Mouse (Mus musculus) cerebellum, adult 2 months (tissue): ENCODE measurements at regions not wholly inside any gene's neighbourhood (a gene's known extent, or its start where the extent isn't known, plus 50 kb on each side); places are given as distances from the start of the nearest gene placed in this dataset.

ENCODE experiments used
- DNase-seq, 2 experiments: peaks; one replicate each; pipeline ENCODE4 v3.0.0; 2021
- H3K27ac ChIP-seq: fragments of 200-500 bp; 2 replicates; pipeline ENCODE4 v1.5.1; 2012; ENCODE audit warnings: low read length, control low read depth, inconsistent platforms; ENCODE audit not compliant: insufficient read depth
- H3K27me3 ChIP-seq: fragments of 200-500 bp; 2 replicates; pipeline ENCODE4 v1.6.1; 2012; ENCODE audit warnings: inconsistent platforms, mild to moderate bottlenecking, low read length, moderate library complexity; ENCODE audit not compliant: control insufficient read depth, insufficient read depth
- H3K4me1 ChIP-seq: fragments of 200-500 bp; 2 replicates; pipeline ENCODE4 v1.6.1; 2011; ENCODE audit warnings: low read length; ENCODE audit not compliant: control insufficient read depth, insufficient read depth
- H3K4me3 ChIP-seq: fragments of 200-500 bp; replicated peaks from 2 replicates; pipeline ENCODE3; 2011; ENCODE audit warnings: mild to moderate bottlenecking, low read depth, low read length, control low read depth; ENCODE audit not compliant: insufficient read depth
- CTCF ChIP-seq: fragments of 200-500 bp; IDR thresholded peaks from 2 replicates; pipeline ENCODE4 v1.5.1; 2011; ENCODE audit warnings: low read depth, mild to moderate bottlenecking, control low read depth, low read length, moderate library complexity, borderline replicate concordance; ENCODE audit not compliant: insufficient read depth
- POLR2A ChIP-seq: fragments of 200-500 bp; IDR thresholded peaks from 2 replicates; pipeline ENCODE4 v1.6.1; 2011; ENCODE audit warnings: low read length, control low read depth, borderline replicate concordance; ENCODE audit not compliant: insufficient read depth
- WGBS: fragments of 180-500 bp; shearing (Covaris S2); methylation state at CpG from one replicate; pipeline ENCODE4 v1.1.7; 2018; 5-methylcytosine and 5-hydroxymethylcytosine counted together

DNA sequence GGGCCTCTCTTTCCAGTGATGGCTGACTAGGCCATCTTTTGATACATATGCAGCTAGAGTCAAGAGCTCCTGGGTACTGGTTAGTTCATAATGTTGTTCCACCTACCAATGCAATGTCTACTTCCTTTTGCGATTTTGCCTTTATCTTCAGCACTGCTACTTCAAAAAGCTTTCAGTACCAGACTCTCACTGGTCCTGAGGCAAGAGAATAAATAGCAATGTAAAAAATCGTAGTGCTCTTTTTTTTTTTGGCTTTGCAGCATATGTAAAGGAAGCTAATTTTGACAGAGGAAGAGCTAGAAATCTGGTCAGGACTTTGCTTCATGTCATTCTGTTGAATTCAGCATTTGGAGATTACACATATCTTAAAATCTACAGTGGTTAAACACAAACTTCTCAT is 291.0 kb upstream of the Crygf start:
- Histone ChIP-seq H3K4me1 (no peaks in the 10 kb centered on the region), H3K27me3 (no peaks in the 10 kb centered on the region), H3K4me3 (no peak overlapping the region), H3K27ac (no peak overlapping the region)
- 89% methylated on average over 2 of the region's 2 CpGs for WGBS
- TF ChIP-seq POLR2A (no peak), CTCF (no peak)
- no peak for DNase-seq

DNA sequence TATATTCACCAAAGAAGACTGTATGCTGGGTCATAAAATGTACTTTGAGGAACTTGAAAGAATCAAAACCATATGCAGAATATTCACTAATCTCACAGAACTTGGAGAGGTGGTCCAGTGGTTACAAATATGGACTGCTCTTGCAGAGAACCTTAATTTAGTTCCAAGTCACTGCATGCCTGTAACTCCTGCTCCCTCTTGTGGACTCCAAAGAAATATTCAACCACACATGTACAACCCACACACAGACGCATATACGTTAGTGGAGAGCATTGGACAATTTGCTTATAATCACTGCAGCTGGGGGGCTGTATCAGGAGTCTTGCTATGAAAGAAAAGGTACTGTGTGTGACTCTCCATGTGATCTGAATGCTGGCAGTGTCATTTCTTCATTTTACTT is 271.9 kb upstream of the Crygf start:
- WGBS: 75% methylated on average over 2 of the region's 2 CpGs
- Histone ChIP-seq H3K4me1 (no peaks in the 10 kb centered on the region), H3K27ac (no peak overlapping the region), H3K27me3 (no peaks in the 10 kb centered on the region), H3K4me3 (no peak overlapping the region)
- TF ChIP-seq CTCF (peak; percentile 23; the same call in 1 of the 2 replicates), POLR2A (no peak)
- DNase-seq: peak in 1 of 2 experiments; percentile 9

DNA sequence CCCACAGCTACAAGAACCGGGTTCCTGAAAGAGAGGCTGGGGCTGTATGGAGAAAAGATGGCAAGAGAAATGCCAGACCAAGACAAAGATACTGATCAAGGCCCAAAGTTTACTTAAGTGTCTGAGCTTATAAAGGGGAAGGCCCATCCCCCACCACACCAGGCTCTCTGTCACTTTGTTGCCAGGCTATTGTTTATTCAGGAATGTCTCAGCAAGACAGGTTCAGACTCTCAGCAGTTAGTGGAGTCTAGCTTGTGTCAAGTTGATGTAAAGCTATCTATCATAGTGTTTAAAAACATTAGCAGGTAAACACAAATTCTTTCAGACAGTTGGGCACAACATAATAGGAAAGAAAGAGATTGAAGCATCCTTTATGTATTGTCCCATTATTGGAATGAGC is 244.4 kb upstream of the Crygf start:
- no peaks in the 10 kb centered on the region for H3K4me1 ChIP-seq
- H3K27ac ChIP-seq: no peak overlapping the region
- DNase-seq: no peak
- WGBS: 29% methylated on average over 1 of the region's 1 CpGs
- H3K4me3 ChIP-seq: no peak overlapping the region
- TF ChIP-seq CTCF: no peak
- no peak for TF ChIP-seq POLR2A
- no peaks in the 10 kb centered on the region for H3K27me3 ChIP-seq

DNA sequence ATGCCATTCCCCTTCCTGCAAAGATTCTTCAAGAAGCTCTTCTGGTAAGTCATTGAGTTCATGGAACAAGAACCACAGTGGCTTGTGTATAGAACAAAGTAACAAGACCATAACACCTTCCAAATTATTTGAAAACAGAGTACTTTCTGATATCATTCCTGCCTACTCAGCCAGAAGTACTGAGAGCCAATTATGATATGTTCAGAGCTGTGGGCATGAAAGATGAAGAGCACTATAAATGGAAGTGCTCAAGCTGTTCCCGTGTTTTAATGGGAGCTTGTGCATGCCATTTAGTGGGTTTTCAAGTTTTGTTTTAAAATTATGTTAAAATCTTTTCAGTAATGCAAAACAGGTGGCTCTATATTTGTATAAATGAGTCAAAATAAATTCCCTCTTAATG is 239.0 kb upstream of the Crygf start:
- Histone ChIP-seq H3K27me3 (no peaks in the 10 kb centered on the region), H3K4me1 (no peaks in the 10 kb centered on the region), H3K4me3 (no peak overlapping the region), H3K27ac (no peak overlapping the region)
- no peak for DNase-seq
- WGBS: 86% methylated on average over 1 of the region's 1 CpGs
- TF ChIP-seq POLR2A (no peak), CTCF (no peak)

- DNase-seq: no peak
- no peak overlapping the region for H3K27ac ChIP-seq
- no peak for TF ChIP-seq CTCF
- no peak for TF ChIP-seq POLR2A
- no peaks in the 10 kb centered on the region for H3K27me3 ChIP-seq
- no peaks in the 10 kb centered on the region for H3K4me1 ChIP-seq
- H3K4me3 ChIP-seq: no peak overlapping the region
- WGBS: 78% methylated on average over 3 of the region's 3 CpGs
Observed at GRCm38 (mm10) chr1:65730262-65730661, 196.1 kb upstream of the Crygf start.

DNA sequence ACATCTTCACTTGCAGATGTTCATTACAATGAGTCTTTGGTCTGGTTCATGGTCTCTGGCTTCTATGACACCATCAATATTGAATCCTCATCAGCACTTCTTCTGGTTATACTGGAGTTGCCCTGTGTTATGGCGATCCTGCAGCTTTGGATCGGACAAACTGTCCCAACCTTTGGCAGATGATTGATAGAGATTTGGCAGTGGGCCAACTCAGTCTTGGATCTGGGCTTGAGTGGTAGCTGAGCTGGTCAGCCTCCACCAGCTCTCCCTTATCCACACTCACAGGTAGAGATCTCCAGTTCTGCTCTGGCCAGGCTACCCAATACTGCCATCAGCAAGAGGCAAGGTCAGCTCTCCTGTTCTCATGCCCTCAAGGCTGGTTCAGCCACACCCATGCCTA is 168.4 kb upstream of the Crygf start:
- TF ChIP-seq CTCF (no peak), POLR2A (no peak)
- Histone ChIP-seq H3K4me3 (no peak overlapping the region), H3K27me3 (no peaks in the 10 kb centered on the region), H3K4me1 (no peaks in the 10 kb centered on the region), H3K27ac (no peak overlapping the region)
- 20% methylated on average over 2 of the region's 2 CpGs for WGBS
- DNase-seq: no peak

- H3K4me3 ChIP-seq: no peak overlapping the region
- no peak overlapping the region for H3K27ac ChIP-seq
- DNase-seq: no peak
- TF ChIP-seq POLR2A: no peak
- TF ChIP-seq CTCF: no peak
- no peaks in the 10 kb centered on the region for H3K27me3 ChIP-seq
- H3K4me1 ChIP-seq: no peaks in the 10 kb centered on the region
- WGBS: 20% methylated on average over 2 of the region's 2 CpGs
Observed at GRCm38 (mm10) chr1:65761141-65761540, 165.2 kb upstream of the Crygf start.

DNA sequence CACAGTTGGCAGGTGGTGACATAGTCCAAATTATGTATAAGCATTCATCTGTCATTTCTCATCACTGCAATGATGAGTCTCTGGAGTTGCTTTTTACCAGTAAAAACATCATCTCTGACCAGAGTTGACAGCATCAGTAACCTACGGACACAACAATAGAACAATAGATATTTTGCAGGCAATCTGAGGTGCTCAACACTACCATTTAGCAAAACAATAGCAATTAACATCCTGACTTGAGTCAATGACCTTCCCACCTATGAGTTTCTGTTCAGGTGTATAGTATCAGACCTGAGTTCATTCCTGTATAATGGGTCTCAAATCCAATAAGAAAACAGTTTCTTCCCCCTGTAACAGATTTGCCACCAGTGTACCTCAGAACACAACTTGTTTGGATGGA is 126.1 kb upstream of the Crygf start:
- no peak for TF ChIP-seq POLR2A
- no peak for TF ChIP-seq CTCF
- Histone ChIP-seq H3K27me3 (no peaks in the 10 kb centered on the region), H3K27ac (no peak overlapping the region), H3K4me3 (no peak overlapping the region), H3K4me1 (no peaks in the 10 kb centered on the region)
- no peak for DNase-seq
- WGBS: 83% methylated on average over 1 of the region's 1 CpGs
